Mouse (Mus musculus) embryonic facial prominence, embryonic 10.5 days (tissue): ENCODE data around the gene Otud7a. TPM values are rescaled to one million over a fixed set of nuclear protein-coding genes. Genes with fewer than 3 reads are reported as not detected.

Experiments used
- DNase-seq: peaks from one replicate; pipeline ENCODE4 v3.0.0-alpha.2; 2017; ENCODE audit warnings: low spot score
- H3K27ac ChIP-seq: fragments of 300-500 bp; sonication (generic); replicated peaks from 2 replicates; pipeline ENCODE4 v1.5.1; 2016; ENCODE audit warnings: mild to moderate bottlenecking
- H3K27me3 ChIP-seq: fragments of 300-500 bp; sonication (generic); replicated peaks from 2 replicates; pipeline ENCODE4 v1.6.1; 2016; ENCODE audit warnings: low read depth, mild to moderate bottlenecking; ENCODE audit not compliant: poor library complexity, severe bottlenecking
- H3K36me3 ChIP-seq: fragments of 300-500 bp; sonication (generic); replicated peaks from 2 replicates; pipeline ENCODE4 v1.6.1; 2016; ENCODE audit warnings: mild to moderate bottlenecking, moderate library complexity
- H3K4me1 ChIP-seq: fragments of 300-500 bp; sonication (generic); 2 replicates; pipeline ENCODE4 v1.6.1; 2016
- H3K4me3 ChIP-seq: fragments of 300-500 bp; sonication (generic); 2 replicates; pipeline ENCODE4 v1.5.1; 2016; ENCODE audit warnings: mild to moderate bottlenecking, moderate library complexity
- H3K9me3 ChIP-seq: fragments of 300-500 bp; sonication (generic); 2 replicates; pipeline ENCODE4 v1.6.1; 2016; ENCODE audit warnings: mild to moderate bottlenecking
- WGBS: fragments of 180-500 bp; shearing (Covaris S2); methylation state at CpG from one replicate; pipeline ENCODE4 v1.1.7; 2016; 5-methylcytosine and 5-hydroxymethylcytosine counted together
- polyA plus RNA-seq: library from polyadenylated mRNA; unstranded; fragments of >200 nt; fragmentation: Nextera tagmentation; extraction: Ambion mirVana; gene quantifications from 2 replicates; pipeline ENCODE4 v1.2.1, GENCODE M21; 2016

Gene Otud7a
- polyA plus RNA-seq, 1 experiment from 2014 or later: 0.42 TPM

- Histone ChIP-seq H3K36me3 (no peaks in the 10 kb centered on the region), H3K4me1 (no peaks in the 10 kb centered on the region), H3K9me3 (no peaks in the 10 kb centered on the region), H3K4me3 (no peak overlapping the region), H3K27ac (no peak overlapping the region), H3K27me3 (no peaks in the 10 kb centered on the region)
- DNase-seq: no peak
Measured at GRCm38 (mm10) chr7:63730012-63730411, 285.5 kb downstream of the Otud7a start.

- H3K27me3 ChIP-seq: no peaks in the 10 kb centered on the region
- peak; percentile 24 for DNase-seq
- H3K27ac ChIP-seq: no peak overlapping the region
- no peak overlapping the region for H3K4me3 ChIP-seq
- 72% methylated on average over 4 of the region's 4 CpGs for WGBS
- no peaks in the 10 kb centered on the region for H3K4me1 ChIP-seq
- no peaks in the 10 kb centered on the region for H3K36me3 ChIP-seq
- 0 out of 2 replicates have a peak, but pooled peaks cover 1% of the 10 kb centered on the region for H3K9me3 ChIP-seq
Measured at GRCm38 (mm10) chr7:63737725-63738124, 293.2 kb downstream of the Otud7a start.

GRCm38 (mm10) chr7:63738142-63738541 lies 293.6 kb downstream of the Otud7a start:
- Histone ChIP-seq H3K27ac (no peak overlapping the region), H3K36me3 (no peaks in the 10 kb centered on the region), H3K27me3 (no peaks in the 10 kb centered on the region), H3K4me1 (no peaks in the 10 kb centered on the region), H3K9me3 (0 out of 2 replicates have a peak, but pooled peaks cover 1% of the 10 kb centered on the region), H3K4me3 (no peak overlapping the region)
- WGBS: 89% methylated on average over 1 of the region's 1 CpGs
- no peak for DNase-seq

DNA sequence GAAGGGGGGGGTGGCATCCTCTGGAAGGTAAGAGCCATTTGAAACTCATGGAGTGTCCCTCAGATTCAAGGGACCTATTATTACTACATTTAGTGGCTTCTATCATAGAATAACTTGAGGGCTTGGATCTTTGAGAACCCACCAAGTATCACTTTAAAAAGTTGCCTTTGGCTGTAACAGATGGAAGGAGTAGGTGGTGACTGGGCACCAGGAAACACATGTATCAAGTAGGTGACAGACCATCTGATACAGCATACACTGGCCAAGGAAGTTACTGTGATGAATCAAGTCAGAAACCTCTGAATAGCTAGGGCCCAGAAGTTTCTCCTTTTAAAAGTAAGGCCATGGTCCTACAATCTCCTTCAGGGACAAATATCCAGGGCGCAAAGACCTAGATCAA lies 298.6 kb downstream of the Otud7a start:
- DNase-seq: no peak
- H3K36me3 ChIP-seq: no peaks in the 10 kb centered on the region
- H3K27me3 ChIP-seq: peaks cover 5% of the 10 kb centered on the region; the same call in 1 of the 2 replicates
- 98% methylated on average over 1 of the region's 1 CpGs for WGBS
- no peak overlapping the region for H3K4me3 ChIP-seq
- no peaks in the 10 kb centered on the region for H3K4me1 ChIP-seq
- H3K27ac ChIP-seq: no peak overlapping the region
- 0 out of 2 replicates have a peak, but pooled peaks cover 1% of the 10 kb centered on the region for H3K9me3 ChIP-seq

DNA sequence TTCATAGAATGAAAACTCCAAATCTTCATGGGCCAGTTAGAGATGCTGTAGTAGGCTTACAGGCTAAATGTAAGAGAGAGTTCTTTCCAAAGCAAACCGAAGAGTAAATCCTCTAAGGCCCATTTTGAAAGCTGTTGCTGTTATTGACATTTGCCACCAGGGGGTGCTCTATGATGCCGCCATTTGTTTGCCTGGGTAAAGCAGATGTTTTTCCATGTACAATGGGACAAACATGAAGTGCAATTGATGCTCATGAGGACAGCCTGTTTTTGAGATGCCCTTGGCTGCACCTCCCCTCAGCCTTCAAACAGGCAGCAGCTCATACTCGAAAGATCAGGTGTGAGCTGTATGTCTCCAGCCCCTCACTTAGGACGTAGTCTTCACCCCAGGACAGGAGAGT lies 307.5 kb downstream of the Otud7a start:
- peaks cover 47% of the 10 kb centered on the region for H3K27me3 ChIP-seq
- WGBS: 51% methylated on average over 4 of the region's 4 CpGs
- H3K4me1 ChIP-seq: peaks cover 25% of the 10 kb centered on the region
- H3K36me3 ChIP-seq: no peaks in the 10 kb centered on the region
- H3K27ac ChIP-seq: no peak overlapping the region
- H3K4me3 ChIP-seq: no peak overlapping the region
- peak; percentile 54 for DNase-seq
- no peaks in the 10 kb centered on the region for H3K9me3 ChIP-seq

- peak; percentile 41 for DNase-seq
- Histone ChIP-seq H3K36me3 (no peaks in the 10 kb centered on the region), H3K4me3 (no peak overlapping the region), H3K27ac (no peak overlapping the region), H3K9me3 (no peaks in the 10 kb centered on the region), H3K4me1 (peaks cover 32% of the 10 kb centered on the region), H3K27me3 (peaks cover 54% of the 10 kb centered on the region)
- WGBS: 16% methylated on average over 6 of the region's 6 CpGs
Measured at GRCm38 (mm10) chr7:63753274-63753751, 308.8 kb downstream of the Otud7a start.

DNA sequence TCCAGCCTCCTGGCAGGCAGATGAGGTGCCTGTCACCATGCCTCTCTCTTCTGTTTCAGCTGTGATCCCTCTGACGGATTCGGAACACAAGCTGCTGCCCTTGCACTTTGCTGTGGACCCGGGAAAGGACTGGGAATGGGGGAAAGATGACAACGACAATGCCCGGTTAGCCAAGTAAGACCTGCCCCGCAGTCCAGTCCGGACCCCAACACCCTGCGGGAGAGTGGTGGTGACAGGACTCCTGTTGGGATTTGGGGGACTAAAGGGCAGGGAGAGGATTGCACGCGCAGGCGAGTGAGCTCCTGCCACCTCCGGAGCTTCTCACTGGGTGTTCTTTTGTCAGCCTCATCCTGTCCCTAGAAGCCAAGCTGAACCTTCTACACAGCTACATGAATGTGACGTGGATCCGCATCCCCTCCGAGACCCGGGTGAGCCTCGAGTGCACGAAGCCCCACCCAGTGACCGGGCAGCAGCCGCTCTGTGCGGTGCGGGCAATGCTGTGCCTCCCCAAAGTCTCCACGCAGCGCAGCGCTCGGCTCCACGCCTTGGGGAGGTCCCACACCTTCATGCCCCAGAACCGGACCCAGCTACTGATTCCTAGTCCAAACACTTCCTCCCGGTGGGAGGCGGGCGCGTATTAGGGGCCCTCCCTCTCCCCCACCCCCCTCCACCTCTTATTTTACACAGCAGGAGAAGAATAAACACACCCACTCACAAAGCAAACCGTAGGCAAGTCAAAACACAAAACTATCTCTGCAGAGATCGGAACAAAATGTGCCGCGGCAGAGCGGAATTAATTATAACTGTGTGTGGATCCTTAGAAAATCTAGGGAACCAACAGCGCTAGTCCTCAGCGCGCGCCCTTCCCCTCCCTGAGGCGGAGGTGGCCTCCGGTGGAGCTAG lies 310.3 kb downstream of the Otud7a start:
- H3K4me3 ChIP-seq: peak overlapping the region; percentile 59
- 2% methylated on average over 43 of the region's 43 CpGs for WGBS
- H3K36me3 ChIP-seq: no peaks in the 10 kb centered on the region
- H3K4me1 ChIP-seq: peaks cover 36% of the 10 kb centered on the region
- no peaks in the 10 kb centered on the region for H3K9me3 ChIP-seq
- DNase-seq: peak; percentile 54
- H3K27ac ChIP-seq: no peak overlapping the region; the same call in 1 of the 2 replicates
- H3K27me3 ChIP-seq: peaks cover 69% of the 10 kb centered on the region

DNA sequence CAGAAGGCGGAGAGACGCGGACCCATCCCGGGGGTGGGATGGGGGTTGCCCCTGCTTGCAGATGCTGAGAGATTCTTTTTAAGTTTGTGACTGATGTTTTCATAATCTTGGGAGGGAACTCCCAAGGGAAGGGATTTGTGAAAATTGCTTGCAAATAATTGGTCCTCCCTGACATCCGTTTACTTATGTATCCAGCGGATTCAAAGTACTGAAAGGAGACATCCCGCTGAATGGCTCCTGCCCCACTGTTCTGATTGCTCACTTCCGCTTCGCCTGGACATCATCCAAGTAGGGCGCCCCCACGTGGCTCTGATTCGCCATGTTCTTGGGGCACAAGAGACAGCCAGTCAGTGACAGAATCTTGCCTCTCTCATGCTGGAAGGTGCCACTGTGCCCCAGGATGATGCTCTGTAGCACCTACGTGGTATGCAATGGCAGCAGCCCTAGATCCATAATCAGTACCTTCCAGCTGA lies 311.0 kb downstream of the Otud7a start:
- Histone ChIP-seq H3K27ac (no peak overlapping the region), H3K36me3 (no peaks in the 10 kb centered on the region), H3K4me1 (peaks cover 36% of the 10 kb centered on the region), H3K27me3 (peaks cover 76% of the 10 kb centered on the region), H3K4me3 (peak overlapping the region; percentile 59), H3K9me3 (no peaks in the 10 kb centered on the region)
- 2% methylated on average over 13 of the region's 13 CpGs for WGBS
- DNase-seq: peak; percentile 85

DNA sequence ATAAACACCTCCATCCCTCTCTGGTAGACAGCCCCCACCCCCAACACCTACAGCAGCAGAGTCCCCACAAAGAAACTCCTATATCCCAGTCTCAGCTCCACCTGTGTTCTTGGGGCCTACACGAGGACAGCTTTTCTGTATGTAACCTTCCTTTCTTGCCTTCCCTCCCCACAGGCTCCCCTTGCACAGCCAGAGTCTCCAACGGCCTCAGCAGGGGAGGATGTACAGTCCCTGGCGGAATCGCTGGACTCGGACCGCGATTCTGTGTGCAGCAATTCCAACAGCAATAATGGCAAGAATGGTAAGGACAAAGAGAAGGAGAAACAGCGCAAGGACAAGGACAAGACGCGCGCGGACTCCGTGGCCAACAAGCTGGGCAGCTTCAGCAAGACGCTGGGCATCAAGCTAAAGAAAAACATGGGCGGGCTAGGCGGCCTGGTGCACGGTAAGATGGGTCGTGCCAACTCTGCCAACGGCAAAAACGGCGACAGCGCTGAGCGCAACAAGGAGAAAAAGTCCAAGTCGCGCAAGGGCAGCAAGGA lies 312.7 kb downstream of the Otud7a start:
- DNase-seq: peak; percentile 18
- Histone ChIP-seq H3K27me3 (peaks cover 93% of the 10 kb centered on the region), H3K27ac (no peak overlapping the region), H3K4me3 (peak overlapping the region; percentile 54), H3K4me1 (peaks cover 36% of the 10 kb centered on the region), H3K9me3 (no peaks in the 10 kb centered on the region), H3K36me3 (no peaks in the 10 kb centered on the region)
- WGBS: 5% methylated on average over 25 of the region's 25 CpGs

DNA sequence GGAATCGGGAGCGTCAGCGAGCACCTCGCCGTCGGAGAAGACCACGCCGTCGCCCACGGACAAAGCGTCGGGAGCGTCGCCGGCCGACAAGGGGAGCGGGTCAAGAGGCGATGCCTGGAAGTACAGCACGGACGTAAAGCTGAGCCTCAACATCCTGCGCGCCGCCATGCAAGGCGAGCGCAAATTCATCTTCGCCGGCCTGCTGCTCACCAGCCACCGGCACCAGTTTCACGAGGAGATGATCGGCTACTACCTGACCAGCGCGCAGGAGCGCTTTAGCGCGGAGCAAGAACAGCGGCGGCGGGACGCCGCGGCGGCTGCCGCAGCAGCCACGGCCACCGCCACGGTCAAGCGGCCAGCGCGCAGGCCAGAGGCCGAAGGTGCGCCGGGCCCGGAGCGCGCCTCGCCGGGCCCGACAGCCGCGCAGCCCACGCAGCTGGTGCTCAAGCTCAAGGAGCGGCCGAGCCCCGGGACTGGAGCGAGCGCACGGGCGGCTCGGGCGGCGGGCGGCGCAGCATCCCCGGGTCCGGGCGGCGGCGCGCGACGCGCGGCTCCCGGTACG lies 313.2 kb downstream of the Otud7a start:
- WGBS: under 1% methylated on average over 85 of the region's 85 CpGs
- H3K4me3 ChIP-seq: peak overlapping the region; percentile 54
- DNase-seq: peak; percentile 48
- H3K27me3 ChIP-seq: peaks cover 99% of the 10 kb centered on the region
- H3K9me3 ChIP-seq: no peaks in the 10 kb centered on the region
- peaks cover 36% of the 10 kb centered on the region for H3K4me1 ChIP-seq
- no peak overlapping the region for H3K27ac ChIP-seq
- no peaks in the 10 kb centered on the region for H3K36me3 ChIP-seq

GRCm38 (mm10) chr7:63758240-63758826 lies 313.8 kb downstream of the Otud7a start:
- Histone ChIP-seq H3K27me3 (peaks cover 96% of the 10 kb centered on the region), H3K4me1 (peaks cover 33% of the 10 kb centered on the region), H3K36me3 (no peaks in the 10 kb centered on the region), H3K4me3 (peak overlapping the region; percentile 54), H3K9me3 (no peaks in the 10 kb centered on the region), H3K27ac (no peak overlapping the region)
- DNase-seq: no peak
- under 1% methylated on average over 97 of the region's 97 CpGs for WGBS

DNA sequence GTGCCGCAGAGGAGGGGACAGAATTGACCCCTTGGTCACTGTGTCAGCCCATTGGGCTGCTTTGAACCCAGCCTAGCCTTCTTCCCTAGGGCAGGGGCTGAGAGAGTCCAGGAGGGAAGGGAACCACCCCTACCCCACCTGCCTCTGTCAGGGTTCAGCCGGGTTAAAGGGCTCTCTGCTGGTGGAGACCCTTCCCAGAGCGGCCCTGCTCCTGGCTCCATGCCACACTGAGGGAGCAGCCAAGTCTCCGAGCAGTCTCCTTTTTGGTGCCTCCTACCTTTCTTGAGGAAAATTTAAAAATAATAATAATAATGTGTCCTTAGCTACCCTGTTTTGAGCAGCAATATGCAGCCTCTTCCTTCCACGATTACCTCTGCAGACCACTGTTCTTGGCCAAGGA lies 315.1 kb downstream of the Otud7a start:
- no peak for DNase-seq
- no peaks in the 10 kb centered on the region for H3K36me3 ChIP-seq
- H3K4me1 ChIP-seq: peaks cover 24% of the 10 kb centered on the region
- 29% methylated on average over 5 of the region's 5 CpGs for WGBS
- peaks cover 89% of the 10 kb centered on the region for H3K27me3 ChIP-seq
- no peak overlapping the region for H3K27ac ChIP-seq
- no peak overlapping the region for H3K4me3 ChIP-seq
- H3K9me3 ChIP-seq: no peaks in the 10 kb centered on the region
